In genomic region chr17:67304831-67305230, GRCm38 (mm10) we compare ENCODE assay signal across 8 mouse cellular contexts. TPM values are rescaled to one million over a fixed set of nuclear protein-coding genes. Genes with fewer than 3 reads are reported as not detected.
DNase-seq lines count a peak whose midpoint lies in the region; ATAC-seq lines count a peak whose summit lies in the region.

No protein-coding gene starts in this region.

- H3K4me3 ChIP-seq in hindbrain, embryonic 11.5 days (ENCODE audit: low read depth, low read length) = no peak overlapping the region
- no peak overlapping the region for H3K4me3 ChIP-seq in midbrain, embryonic 14.5 days (replicated peaks; ENCODE audit: low read depth, low read length)

- H3K27me3 ChIP-seq in hindbrain, embryonic 11.5 days (ENCODE audit: control insufficient read depth, insufficient read depth, low read length) = no peaks in the 10 kb centered on the region
- no peaks in the 10 kb centered on the region for H3K27me3 ChIP-seq in midbrain, embryonic 14.5 days (ENCODE audit: control insufficient read depth, insufficient read depth, low read length)

- no peak overlapping the region for H3K4me2 ChIP-seq in hindbrain, embryonic 11.5 days (replicated peaks; ENCODE audit: low read depth, low read length)
- no peak overlapping the region for H3K4me2 ChIP-seq in midbrain, embryonic 14.5 days (ENCODE audit: low read length)

- no peak overlapping the region for H3K27ac ChIP-seq in hindbrain, embryonic 11.5 days (ENCODE audit: low read depth, low read length)
- H3K27ac ChIP-seq in midbrain, embryonic 14.5 days (replicated peaks; ENCODE audit: low read depth, low read length) = no peak overlapping the region

- no peak overlapping the region for H3K9ac ChIP-seq in hindbrain, embryonic 11.5 days (ENCODE audit: low read depth, low read length)
- H3K9ac ChIP-seq in midbrain, embryonic 14.5 days (replicated peaks; ENCODE audit: low read length) = no peak overlapping the region

- peak; percentile 37 for DNase-seq in urinary bladder, postnatal 14 days (ENCODE audit: low spot score)
- DNase-seq in urinary bladder, postnatal 10 days (ENCODE audit: low spot score) = no peak
- DNase-seq in gastrocnemius, postnatal 25 days = peak; percentile 19
- peak; percentile 73 to 82 for DNase-seq in kidney, postnatal 25 days
- peak; percentile 20 for DNase-seq in testis, postnatal 14 days (ENCODE audit: low spot score)
- no peak for DNase-seq in hindbrain, embryonic 11.5 days (ENCODE audit: low spot score)
- DNase-seq in frontal cortex, postnatal 25 days (ENCODE audit: low spot score in 2 of 2) = no peak
- no peak for DNase-seq in midbrain, embryonic 14.5 days

- ATAC-seq in hindbrain, embryonic 11.5 days (ENCODE audit: low FRiP score) = no peak
- ATAC-seq in midbrain, embryonic 14.5 days (ENCODE audit: low FRiP score, low TSS enrichment) = no peak

- H3K36me3 ChIP-seq in hindbrain, embryonic 11.5 days (ENCODE audit: control insufficient read depth, insufficient read depth, low read length) = no peaks in the 10 kb centered on the region
- H3K36me3 ChIP-seq in midbrain, embryonic 14.5 days (ENCODE audit: control insufficient read depth, insufficient read depth, low read length) = no peaks in the 10 kb centered on the region

- H3K9me3 ChIP-seq in hindbrain, embryonic 11.5 days (ENCODE audit: control insufficient read depth, low read length) = no peaks in the 10 kb centered on the region
- no peaks in the 10 kb centered on the region for H3K9me3 ChIP-seq in midbrain, embryonic 14.5 days (ENCODE audit: control insufficient read depth, low read length)

- no peaks in the 10 kb centered on the region for H3K4me1 ChIP-seq in hindbrain, embryonic 11.5 days (replicated peaks; ENCODE audit: control insufficient read depth, insufficient read depth, low read length)
- peaks cover 11% of the 10 kb centered on the region; the same call in 1 of the 2 replicates for H3K4me1 ChIP-seq in midbrain, embryonic 14.5 days (ENCODE audit: control insufficient read depth, insufficient read depth, low read length)

- WGBS in hindbrain, embryonic 11.5 days = 81% methylated on average over 3 of the region's 3 CpGs
- WGBS in midbrain, embryonic 14.5 days = 74% methylated on average over 3 of the region's 3 CpGs

RNA-seq across cellular contexts. Expression of gene Ptprm, which starts 49.4 kb away (rescaled TPM):
- total RNA-seq in gastrocnemius, postnatal 25 days (2021) = 10 to 100 TPM; 22.4 to 28.0 TPM
- 10.7 and 11.2 TPM in 2 replicates for polyA plus RNA-seq in hindbrain, embryonic 11.5 days (2014; fragmentation: Nextera tagmentation; extraction: Ambion mirVana)
- polyA plus RNA-seq in midbrain, embryonic 14.5 days (2014; fragmentation: Nextera tagmentation; extraction: Ambion mirVana) = 18.7 and 22.8 TPM in 2 replicates

Comparison
In these comparisons a context has a peak if more than half of its experiments do, and no peak if none do; other contexts are left out.
1. DNase-seq: peak in urinary bladder, postnatal 14 days (single experiment), gastrocnemius, postnatal 25 days (single experiment), kidney, postnatal 25 days (2 of 2) and testis, postnatal 14 days (single experiment); none in urinary bladder, postnatal 10 days (single experiment), hindbrain, embryonic 11.5 days (single experiment), frontal cortex, postnatal 25 days (0 of 2) and midbrain, embryonic 14.5 days (single experiment).